Mouse (Mus musculus): ENCODE results near the gene Tpst1. TPM values are rescaled to one million over a fixed set of nuclear protein-coding genes. Genes with fewer than 3 reads are reported as not detected.

Gene Tpst1
- polyA plus RNA-seq, 1 experiment from 2014 or later = 28.7 TPM

- Histone ChIP-seq H3K9me3 (ENCODE audit: control insufficient read depth) (no peaks in the 10 kb centered on the region), H3K27ac (ENCODE audit: low read depth, low read length) (no peak overlapping the region), H3K36me3 (ENCODE audit: control insufficient read depth, insufficient read depth) (no peaks in the 10 kb centered on the region), H3K4me3 (ENCODE audit: low read depth, low read length) (no peak overlapping the region), H3K27me3 (replicated peaks; ENCODE audit: control insufficient read depth, insufficient read depth, low read length) (no peaks in the 10 kb centered on the region), H3K4me2 (replicated peaks; ENCODE audit: low read depth) (no peak overlapping the region), H3K4me1 (replicated peaks; ENCODE audit: control insufficient read depth, insufficient read depth, low read length) (0 out of 2 replicates have a peak, but pooled peaks cover 3% of the 10 kb centered on the region), H3K9ac (ENCODE audit: low read depth, low read length) (no peak overlapping the region)
- 19% methylated on average over 8 of the region's 8 CpGs for WGBS
- peak; percentile 91 for TF ChIP-seq CTCF (IDR thresholded peaks at IDR 0.05; ENCODE audit: low read depth)
- no peak for ATAC-seq
Measured at GRCm38 (mm10) chr5:130139393-130139792, 66.3 kb downstream of the Tpst1 start.

DNA sequence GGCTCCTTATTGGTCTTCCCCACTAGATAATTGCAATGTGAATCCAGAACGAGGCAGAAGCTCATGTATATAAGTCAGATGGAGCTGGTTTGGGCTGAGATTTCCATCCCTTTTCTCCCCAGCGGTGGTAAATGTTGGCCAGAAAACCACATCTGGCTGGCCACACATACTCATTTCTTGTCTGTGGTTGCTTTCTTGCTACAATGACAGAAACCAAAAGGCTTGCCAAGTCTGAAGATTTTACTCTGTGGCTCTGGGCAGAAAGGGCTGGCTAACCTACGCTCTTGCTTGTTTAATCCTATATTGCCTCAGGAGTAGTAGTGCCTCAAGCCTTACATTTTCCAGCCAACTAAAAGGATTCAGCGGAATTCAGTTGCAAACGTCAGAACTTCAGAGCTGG is 68.0 kb downstream of the Tpst1 start:
- no peak for TF ChIP-seq CTCF (IDR thresholded peaks at IDR 0.05; ENCODE audit: low read depth)

DNA sequence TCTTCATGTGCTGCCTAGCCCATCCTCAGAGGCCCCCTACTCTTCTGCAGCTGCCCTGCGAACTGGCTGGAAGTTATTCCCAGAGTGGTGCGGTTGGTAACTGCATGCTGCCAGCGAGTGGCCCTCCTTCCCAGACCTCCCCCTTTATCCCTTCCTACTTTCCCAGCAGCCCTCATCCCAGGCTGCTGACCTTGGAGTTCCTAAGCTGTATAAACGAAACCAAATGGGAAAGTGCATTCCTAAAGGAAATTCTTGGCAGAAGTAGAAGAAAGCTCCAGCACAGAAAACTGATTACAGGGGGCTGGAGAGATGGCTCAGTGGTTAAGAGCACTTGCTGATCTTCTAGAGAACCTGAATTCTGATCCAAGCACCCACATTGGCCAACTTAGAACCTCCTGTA is 68.9 kb downstream of the Tpst1 start:
- H3K4me2 ChIP-seq (replicated peaks; ENCODE audit: low read depth) = no peak overlapping the region
- WGBS = 58% methylated on average over 4 of the region's 4 CpGs
- H3K4me3 ChIP-seq (ENCODE audit: low read depth, low read length) = no peak overlapping the region
- no peak overlapping the region for H3K27ac ChIP-seq (ENCODE audit: low read depth, low read length)
- H3K4me1 ChIP-seq (replicated peaks; ENCODE audit: control insufficient read depth, insufficient read depth, low read length) = peaks cover 3% of the 10 kb centered on the region; the same call in 1 of the 2 replicates
- ATAC-seq = no peak
- H3K36me3 ChIP-seq (ENCODE audit: control insufficient read depth, insufficient read depth) = no peaks in the 10 kb centered on the region
- H3K9me3 ChIP-seq (ENCODE audit: control insufficient read depth) = no peaks in the 10 kb centered on the region
- H3K27me3 ChIP-seq (replicated peaks; ENCODE audit: control insufficient read depth, insufficient read depth, low read length) = no peaks in the 10 kb centered on the region
- TF ChIP-seq CTCF (IDR thresholded peaks at IDR 0.05; ENCODE audit: low read depth) = no peak
- H3K9ac ChIP-seq (ENCODE audit: low read depth, low read length) = no peak overlapping the region

More for the DNA sequence above, 68.0 kb downstream of the Tpst1 start:
- H3K4me3 ChIP-seq (ENCODE audit: low read depth, low read length) = no peak overlapping the region
- H3K9me3 ChIP-seq (ENCODE audit: control insufficient read depth) = no peaks in the 10 kb centered on the region
- H3K4me1 ChIP-seq (replicated peaks; ENCODE audit: control insufficient read depth, insufficient read depth, low read length) = peaks cover 3% of the 10 kb centered on the region; the same call in 1 of the 2 replicates
- H3K27ac ChIP-seq (ENCODE audit: low read depth, low read length) = no peak overlapping the region
- no peaks in the 10 kb centered on the region for H3K27me3 ChIP-seq (replicated peaks; ENCODE audit: control insufficient read depth, insufficient read depth, low read length)
- no peaks in the 10 kb centered on the region for H3K36me3 ChIP-seq (ENCODE audit: control insufficient read depth, insufficient read depth)
- no peak overlapping the region for H3K9ac ChIP-seq (ENCODE audit: low read depth, low read length)
- no peak for ATAC-seq
- no peak overlapping the region for H3K4me2 ChIP-seq (replicated peaks; ENCODE audit: low read depth)
- 82% methylated on average over 5 of the region's 5 CpGs for WGBS

DNA sequence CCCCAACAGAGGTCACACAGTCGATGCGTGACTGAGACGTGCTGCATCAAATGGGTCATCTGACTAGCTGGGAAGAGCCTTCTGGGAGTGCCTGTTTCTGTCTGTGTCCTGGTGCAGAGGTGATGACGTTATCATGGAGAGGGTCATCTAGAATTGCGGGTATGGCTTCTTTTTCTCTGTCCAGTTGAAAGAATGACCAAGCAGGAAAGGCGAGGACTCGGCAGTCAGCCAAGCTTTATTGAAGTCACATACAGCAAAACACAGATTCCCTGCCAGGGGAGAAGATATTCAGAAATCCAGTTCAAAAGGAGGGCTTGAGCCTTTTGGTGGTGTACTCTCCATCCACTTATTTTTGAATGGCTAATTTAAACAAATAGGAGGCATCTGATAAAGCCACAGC is 70.0 kb downstream of the Tpst1 start:
- no peak for ATAC-seq
- H3K27me3 ChIP-seq (replicated peaks; ENCODE audit: control insufficient read depth, insufficient read depth, low read length) = no peaks in the 10 kb centered on the region
- no peak overlapping the region for H3K9ac ChIP-seq (ENCODE audit: low read depth, low read length)
- H3K36me3 ChIP-seq (ENCODE audit: control insufficient read depth, insufficient read depth) = 0 out of 2 replicates have a peak, but pooled peaks cover 2% of the 10 kb centered on the region
- no peaks in the 10 kb centered on the region for H3K9me3 ChIP-seq (ENCODE audit: control insufficient read depth)
- H3K4me2 ChIP-seq (replicated peaks; ENCODE audit: low read depth) = no peak overlapping the region
- H3K27ac ChIP-seq (ENCODE audit: low read depth, low read length) = no peak overlapping the region
- H3K4me3 ChIP-seq (ENCODE audit: low read depth, low read length) = no peak overlapping the region
- WGBS = 89% methylated on average over 7 of the region's 7 CpGs
- TF ChIP-seq CTCF (IDR thresholded peaks at IDR 0.05; ENCODE audit: low read depth) = no peak
- H3K4me1 ChIP-seq (replicated peaks; ENCODE audit: control insufficient read depth, insufficient read depth, low read length) = peaks cover 3% of the 10 kb centered on the region; the same call in 1 of the 2 replicates

DNA sequence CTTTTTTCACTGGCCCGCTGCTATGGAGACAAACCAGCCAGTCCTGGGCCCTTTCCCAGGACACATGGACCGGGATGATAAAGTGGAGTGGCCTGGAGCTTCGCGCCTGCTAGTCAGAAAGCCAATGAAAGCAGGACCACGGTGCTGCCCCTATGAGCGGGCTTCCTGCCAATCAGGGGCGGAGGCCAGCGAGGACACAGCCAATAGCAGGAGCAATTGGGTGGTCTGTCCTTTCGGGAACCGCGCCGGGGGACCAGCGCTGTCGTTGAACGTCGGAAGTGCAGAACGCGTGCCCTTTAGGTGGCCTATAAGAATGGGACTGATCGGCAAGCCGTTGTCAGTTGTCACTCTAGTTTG is 70.8 kb downstream of the Tpst1 start:
- H3K36me3 ChIP-seq (ENCODE audit: control insufficient read depth, insufficient read depth) = peaks cover 9% of the 10 kb centered on the region; the same call in 1 of the 2 replicates

DNA sequence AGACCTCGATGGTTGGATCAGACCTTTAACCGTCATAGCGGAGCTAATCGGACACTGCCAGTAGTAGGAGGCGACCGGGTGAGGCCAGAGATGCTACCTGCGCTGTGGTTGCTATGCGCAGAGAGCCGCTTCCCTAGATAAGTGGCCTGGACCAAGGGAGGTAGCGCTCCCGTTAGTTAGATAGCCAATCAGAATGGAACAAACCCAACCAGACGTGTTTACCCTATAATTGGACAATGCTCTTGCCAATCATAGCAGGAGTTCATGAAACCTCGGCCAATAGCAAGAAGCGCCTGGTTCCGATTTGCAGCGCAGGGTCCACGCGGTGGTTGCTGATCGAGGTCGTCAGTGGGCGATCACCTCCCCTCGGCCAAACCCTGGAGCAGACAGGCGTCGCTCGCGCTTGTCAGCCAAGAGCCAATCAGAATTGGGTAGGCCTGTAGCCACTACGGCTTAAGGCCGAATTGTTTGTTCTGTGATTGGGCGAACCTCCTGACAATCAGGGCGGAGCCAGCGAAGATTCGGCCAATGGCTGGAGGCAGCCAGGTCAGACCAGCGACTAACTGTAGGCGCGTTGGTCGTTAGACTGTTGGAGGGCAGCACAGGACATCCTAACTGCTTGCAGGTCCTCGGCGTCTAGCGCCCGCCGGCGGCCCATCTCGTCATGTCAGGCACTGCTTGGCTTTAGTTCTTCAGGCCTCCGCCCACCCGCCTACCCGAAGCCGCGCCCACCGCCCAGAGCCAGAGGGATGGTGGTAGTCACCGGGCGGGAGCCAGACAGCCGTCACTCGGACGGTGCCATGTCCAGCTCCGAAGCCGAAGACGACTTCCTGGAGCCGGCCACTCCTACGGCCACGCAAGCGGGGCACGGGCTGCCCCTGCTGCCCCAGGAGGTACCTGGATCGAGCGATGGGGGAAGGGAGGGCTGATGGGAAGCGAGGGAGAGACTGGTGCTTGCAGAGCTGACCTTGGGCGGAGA is 71.5 kb downstream of the Tpst1 start, which contains the start of gene Kctd7:
Kctd7 (plus strand) TSS at position 528 of the 979 bp plus-strand sequence.
- H3K4me3 ChIP-seq (ENCODE audit: low read depth, low read length) = peak within 1 kb of the TSS; percentile 56
- under 1% methylated on average over 66 of the region's 66 CpGs for WGBS
- H3K9ac ChIP-seq (ENCODE audit: low read depth, low read length) = peak within 1 kb of the TSS; percentile 38
- H3K36me3 ChIP-seq (ENCODE audit: control insufficient read depth, insufficient read depth) = peaks cover 9% of the 10 kb centered on the region; the same call in 1 of the 2 replicates
- H3K4me1 ChIP-seq (replicated peaks; ENCODE audit: control insufficient read depth, insufficient read depth, low read length) = peaks cover 3% of the 10 kb centered on the region; the same call in 1 of the 2 replicates
- no peaks in the 10 kb centered on the region for H3K27me3 ChIP-seq (replicated peaks; ENCODE audit: control insufficient read depth, insufficient read depth, low read length)
- no peaks in the 10 kb centered on the region for H3K9me3 ChIP-seq (ENCODE audit: control insufficient read depth)
- H3K4me2 ChIP-seq (replicated peaks; ENCODE audit: low read depth) = peak within 1 kb of the TSS; percentile 89
- peak within 1 kb of the TSS; percentile 8; the same call in 1 of the 2 replicates for H3K27ac ChIP-seq (ENCODE audit: low read depth, low read length)
- ATAC-seq = peak; percentile 98
- peak; percentile 72 for TF ChIP-seq CTCF (IDR thresholded peaks at IDR 0.05; ENCODE audit: low read depth)

More for the DNA sequence above, 70.8 kb downstream of the Tpst1 start:
- Histone ChIP-seq H3K4me3 (ENCODE audit: low read depth, low read length) (peak overlapping the region; percentile 56), H3K4me2 (replicated peaks; ENCODE audit: low read depth) (peak overlapping the region; percentile 89), H3K27me3 (replicated peaks; ENCODE audit: control insufficient read depth, insufficient read depth, low read length) (no peaks in the 10 kb centered on the region), H3K9ac (ENCODE audit: low read depth, low read length) (peak overlapping the region; percentile 38), H3K9me3 (ENCODE audit: control insufficient read depth) (no peaks in the 10 kb centered on the region), H3K27ac (ENCODE audit: low read depth, low read length) (0 out of 2 replicates have a peak overlapping the region, but pooled peaks have one; percentile 8), H3K4me1 (replicated peaks; ENCODE audit: control insufficient read depth, insufficient read depth, low read length) (peaks cover 3% of the 10 kb centered on the region; the same call in 1 of the 2 replicates)
- no peak for ATAC-seq
- no peak for TF ChIP-seq CTCF (IDR thresholded peaks at IDR 0.05; ENCODE audit: low read depth)
- WGBS = 6% methylated on average over 20 of the region's 20 CpGs

Measured in intestine, postnatal 0 days (tissue).